Mouse (Mus musculus): ENCODE data around the gene Sc5d. TPM values are rescaled to one million over a fixed set of nuclear protein-coding genes. Genes with fewer than 3 reads are reported as not detected.
A peak's percentile ranks its signal among the peaks of the same experiment; 100 is the strongest.

Gene Sc5d
- polyA plus RNA-seq, 1 experiment from 2014 or later: 80.9 TPM

- H3K36me3 ChIP-seq (ENCODE audit: control insufficient read depth, insufficient read depth, low read length): no peaks in the 10 kb centered on the region
- no peak for DNase-seq (ENCODE audit: low spot score)
- WGBS: 73% methylated on average over 1 of the region's 1 CpGs
These were observed 49.9 kb downstream of the Sc5d start for GRCm38 (mm10) chr9:42214116-42214515.

GRCm38 (mm10) chr9:42213142-42213541 is 50.9 kb downstream of the Sc5d start:
- DNase-seq (ENCODE audit: low spot score): no peak
- ATAC-seq (ENCODE audit: low FRiP score): no peak
- Histone ChIP-seq H3K4me2 (replicated peaks; ENCODE audit: low read depth, low read length) (no peak overlapping the region), H3K36me3 (ENCODE audit: control insufficient read depth, insufficient read depth, low read length) (no peaks in the 10 kb centered on the region), H3K27ac (ENCODE audit: low read depth, low read length) (no peak overlapping the region), H3K27me3 (ENCODE audit: control insufficient read depth, insufficient read depth, low read length) (no peaks in the 10 kb centered on the region), H3K9ac (ENCODE audit: low read depth, low read length) (no peak overlapping the region), H3K4me3 (ENCODE audit: low read depth, low read length) (no peak overlapping the region), H3K4me1 (replicated peaks; ENCODE audit: control insufficient read depth, insufficient read depth, low read length) (no peaks in the 10 kb centered on the region), H3K9me3 (ENCODE audit: control insufficient read depth, low read length) (no peaks in the 10 kb centered on the region)
- WGBS: 91% methylated on average over 1 of the region's 1 CpGs

More at GRCm38 (mm10) chr9:42214116-42214515, 49.9 kb downstream of the Sc5d start:
- H3K4me3 ChIP-seq (ENCODE audit: low read depth, low read length): no peak overlapping the region
- H3K4me2 ChIP-seq (replicated peaks; ENCODE audit: low read depth, low read length): no peak overlapping the region
- H3K4me1 ChIP-seq (replicated peaks; ENCODE audit: control insufficient read depth, insufficient read depth, low read length): no peaks in the 10 kb centered on the region
- H3K9me3 ChIP-seq (ENCODE audit: control insufficient read depth, low read length): no peaks in the 10 kb centered on the region
- no peak overlapping the region for H3K27ac ChIP-seq (ENCODE audit: low read depth, low read length)
- H3K9ac ChIP-seq (ENCODE audit: low read depth, low read length): no peak overlapping the region
- no peak for ATAC-seq (ENCODE audit: low FRiP score)
- H3K27me3 ChIP-seq (ENCODE audit: control insufficient read depth, insufficient read depth, low read length): no peaks in the 10 kb centered on the region

GRCm38 (mm10) chr9:42209666-42210065 is 54.4 kb downstream of the Sc5d start:
- H3K36me3 ChIP-seq (ENCODE audit: control insufficient read depth, insufficient read depth, low read length): no peaks in the 10 kb centered on the region
- no peak overlapping the region for H3K9ac ChIP-seq (ENCODE audit: low read depth, low read length)
- H3K27ac ChIP-seq (ENCODE audit: low read depth, low read length): no peak overlapping the region
- H3K4me3 ChIP-seq (ENCODE audit: low read depth, low read length): no peak overlapping the region
- DNase-seq (ENCODE audit: low spot score): no peak
- H3K4me2 ChIP-seq (replicated peaks; ENCODE audit: low read depth, low read length): no peak overlapping the region
- H3K9me3 ChIP-seq (ENCODE audit: control insufficient read depth, low read length): no peaks in the 10 kb centered on the region
- ATAC-seq (ENCODE audit: low FRiP score): no peak
- H3K27me3 ChIP-seq (ENCODE audit: control insufficient read depth, insufficient read depth, low read length): no peaks in the 10 kb centered on the region
- no peaks in the 10 kb centered on the region for H3K4me1 ChIP-seq (replicated peaks; ENCODE audit: control insufficient read depth, insufficient read depth, low read length)
- WGBS: 90% methylated on average over 6 of the region's 6 CpGs

- H3K36me3 ChIP-seq (ENCODE audit: control insufficient read depth, insufficient read depth, low read length): no peaks in the 10 kb centered on the region
- H3K4me3 ChIP-seq (ENCODE audit: low read depth, low read length): no peak overlapping the region
- H3K27ac ChIP-seq (ENCODE audit: low read depth, low read length): no peak overlapping the region
- peak; percentile 44 for DNase-seq (ENCODE audit: low spot score)
- H3K4me2 ChIP-seq (replicated peaks; ENCODE audit: low read depth, low read length): no peak overlapping the region
- no peaks in the 10 kb centered on the region for H3K4me1 ChIP-seq (replicated peaks; ENCODE audit: control insufficient read depth, insufficient read depth, low read length)
- no peaks in the 10 kb centered on the region for H3K27me3 ChIP-seq (ENCODE audit: control insufficient read depth, insufficient read depth, low read length)
- 43% methylated on average over 5 of the region's 5 CpGs for WGBS
- no peaks in the 10 kb centered on the region for H3K9me3 ChIP-seq (ENCODE audit: control insufficient read depth, low read length)
- no peak for ATAC-seq (ENCODE audit: low FRiP score)
- no peak overlapping the region for H3K9ac ChIP-seq (ENCODE audit: low read depth, low read length)
These were observed 55.6 kb downstream of the Sc5d start for GRCm38 (mm10) chr9:42208463-42208862.

GRCm38 (mm10) chr9:42206750-42207149 is 57.3 kb downstream of the Sc5d start:
- no peak for ATAC-seq (ENCODE audit: low FRiP score)
- Histone ChIP-seq H3K4me1 (replicated peaks; ENCODE audit: control insufficient read depth, insufficient read depth, low read length) (no peaks in the 10 kb centered on the region), H3K27ac (ENCODE audit: low read depth, low read length) (no peak overlapping the region), H3K4me3 (ENCODE audit: low read depth, low read length) (no peak overlapping the region), H3K4me2 (replicated peaks; ENCODE audit: low read depth, low read length) (no peak overlapping the region), H3K36me3 (ENCODE audit: control insufficient read depth, insufficient read depth, low read length) (no peaks in the 10 kb centered on the region), H3K27me3 (ENCODE audit: control insufficient read depth, insufficient read depth, low read length) (no peaks in the 10 kb centered on the region), H3K9me3 (ENCODE audit: control insufficient read depth, low read length) (no peaks in the 10 kb centered on the region), H3K9ac (ENCODE audit: low read depth, low read length) (no peak overlapping the region)
- 86% methylated on average over 1 of the region's 1 CpGs for WGBS
- no peak for DNase-seq (ENCODE audit: low spot score)

- Histone ChIP-seq H3K9ac (ENCODE audit: low read depth, low read length) (no peak overlapping the region), H3K9me3 (ENCODE audit: control insufficient read depth, low read length) (no peaks in the 10 kb centered on the region), H3K4me3 (ENCODE audit: low read depth, low read length) (no peak overlapping the region), H3K4me1 (replicated peaks; ENCODE audit: control insufficient read depth, insufficient read depth, low read length) (no peaks in the 10 kb centered on the region), H3K36me3 (ENCODE audit: control insufficient read depth, insufficient read depth, low read length) (no peaks in the 10 kb centered on the region), H3K4me2 (replicated peaks; ENCODE audit: low read depth, low read length) (no peak overlapping the region), H3K27ac (ENCODE audit: low read depth, low read length) (no peak overlapping the region), H3K27me3 (ENCODE audit: control insufficient read depth, insufficient read depth, low read length) (no peaks in the 10 kb centered on the region)
- DNase-seq (ENCODE audit: low spot score) (no peak), ATAC-seq (ENCODE audit: low FRiP score) (no peak)
- whole genome bisulfite sequencing: 92% methylated on average over 5 of the region's 5 CpGs
These were observed 61.8 kb downstream of the Sc5d start for GRCm38 (mm10) chr9:42202271-42202670.

Other genes with a start within 250 kb of the Sc5d start
- gene Sorl1, start 140.0 kb downstream of the Sc5d start, polyA plus RNA-seq (2014; fragmentation: Nextera tagmentation; extraction: Ambion mirVana): 7.4 and 7.6 TPM in 2 replicates
- gene Tecta, start 135.7 kb upstream of the Sc5d start, polyA plus RNA-seq (2014; fragmentation: Nextera tagmentation; extraction: Ambion mirVana): 0.71 and 0.88 TPM in 2 replicates
- 4.7 and 6.6 TPM in 2 replicates for gene Tbcel, start 243.6 kb upstream of the Sc5d start, polyA plus RNA-seq (2014; fragmentation: Nextera tagmentation; extraction: Ambion mirVana)

Measured in hindbrain, embryonic 11.5 days (tissue).